Mouse (Mus musculus): Measurements from ENCODE around the gene Fam189a1.

Gene Fam189a1

DNA sequence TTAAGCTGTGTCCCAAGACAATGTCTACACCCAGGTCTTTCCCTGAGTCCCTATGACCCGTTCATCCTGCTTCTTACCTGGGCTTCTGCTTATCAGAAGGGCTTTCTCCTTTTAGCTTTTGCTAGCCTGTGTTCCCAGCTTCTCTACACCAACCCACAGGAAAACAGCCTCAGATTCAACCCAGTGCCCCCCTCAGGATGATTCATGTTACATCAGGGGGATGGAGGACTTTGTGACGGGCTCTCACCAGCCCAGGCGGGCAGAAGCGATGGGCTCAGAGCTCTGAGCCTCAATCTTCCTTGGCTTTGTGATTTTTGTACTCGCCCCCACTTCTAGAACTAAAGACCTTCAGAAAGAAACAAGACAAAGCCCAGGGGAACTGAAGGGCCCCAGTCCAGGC lies 335.3 kb downstream of the Fam189a1 start:
- DNase-seq (ENCODE audit: low spot score), result no peak

DNA sequence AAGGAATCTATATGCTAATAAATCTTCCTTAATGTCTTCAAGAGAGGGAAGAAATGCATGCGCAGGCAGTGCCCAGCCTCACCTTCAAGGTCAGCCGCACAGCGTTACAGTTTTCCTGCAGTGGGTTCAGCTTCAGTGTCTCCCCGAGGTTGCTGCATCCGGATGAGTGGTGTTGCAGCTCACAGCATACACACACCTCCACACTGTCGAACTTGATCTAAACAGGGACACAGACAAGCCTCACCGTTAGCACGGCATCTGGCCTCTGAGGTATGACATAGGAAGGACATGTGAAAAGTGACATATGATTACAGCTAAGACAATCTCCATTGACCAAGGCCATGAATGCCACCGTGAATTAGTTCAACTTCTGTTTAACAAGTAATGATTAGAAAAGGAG lies 336.7 kb downstream of the Fam189a1 start:
- DNase-seq (ENCODE audit: low spot score), result no peak

DNA sequence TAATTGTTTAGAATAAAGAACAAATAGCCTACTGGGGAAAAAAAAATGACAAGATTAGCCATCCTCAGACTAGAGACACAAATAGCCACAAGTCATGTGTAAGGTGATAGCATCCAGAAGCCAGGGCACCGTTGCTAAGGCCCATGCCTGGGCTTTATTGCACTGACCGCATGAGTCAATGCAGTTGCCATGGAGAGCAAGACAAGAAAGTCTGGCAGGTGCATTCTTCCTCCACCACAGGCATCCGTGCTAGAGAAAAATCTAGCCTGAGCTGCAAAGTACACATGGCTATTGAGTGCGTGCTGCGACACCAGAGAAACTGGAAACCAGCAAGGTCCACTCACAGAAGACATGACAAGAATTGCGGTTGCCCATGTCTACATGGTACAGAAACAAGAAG lies 347.5 kb downstream of the Fam189a1 start:
- no peak for DNase-seq (ENCODE audit: low spot score)

DNA sequence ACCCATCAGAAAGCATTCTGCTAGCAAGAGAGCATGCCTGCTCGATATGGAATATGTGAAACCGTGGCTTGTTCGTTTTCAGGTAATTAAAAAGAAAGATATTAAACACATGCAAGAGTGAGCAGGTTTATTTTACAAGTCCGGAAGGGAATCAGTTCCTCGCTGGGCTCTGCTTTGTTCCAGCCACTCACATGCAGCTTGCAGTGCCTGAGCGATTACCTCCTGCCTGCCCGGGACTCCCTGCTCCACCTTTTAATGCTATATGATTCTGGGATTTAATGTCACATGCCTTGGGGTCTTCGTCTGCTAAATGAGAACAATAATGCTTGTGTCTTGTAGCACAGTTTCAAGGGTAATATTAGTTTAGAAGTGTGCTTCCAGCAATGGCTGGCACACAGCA lies 351.3 kb downstream of the Fam189a1 start:
- DNase-seq (ENCODE audit: low spot score), result no peak

DNA sequence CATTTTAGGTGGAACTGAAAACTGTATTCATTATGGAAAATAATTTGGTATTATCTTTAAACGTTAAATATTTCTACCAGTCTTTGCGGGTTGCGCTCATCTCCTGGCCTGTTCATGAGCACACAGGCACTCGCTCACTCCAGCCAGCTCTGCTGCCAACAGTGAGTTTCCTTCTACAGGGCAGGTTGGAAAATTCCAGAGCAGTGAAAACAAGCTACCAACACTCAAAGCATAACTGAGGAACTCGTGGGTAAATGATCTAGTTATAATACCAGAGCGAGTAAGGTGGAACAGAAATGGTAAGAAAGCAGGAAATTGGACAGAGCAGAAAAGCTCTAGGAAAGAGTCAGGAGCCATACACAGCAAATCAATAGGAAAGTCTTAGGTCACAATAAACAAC lies 360.8 kb downstream of the Fam189a1 start:
- no peak for DNase-seq (ENCODE audit: low spot score)

DNA sequence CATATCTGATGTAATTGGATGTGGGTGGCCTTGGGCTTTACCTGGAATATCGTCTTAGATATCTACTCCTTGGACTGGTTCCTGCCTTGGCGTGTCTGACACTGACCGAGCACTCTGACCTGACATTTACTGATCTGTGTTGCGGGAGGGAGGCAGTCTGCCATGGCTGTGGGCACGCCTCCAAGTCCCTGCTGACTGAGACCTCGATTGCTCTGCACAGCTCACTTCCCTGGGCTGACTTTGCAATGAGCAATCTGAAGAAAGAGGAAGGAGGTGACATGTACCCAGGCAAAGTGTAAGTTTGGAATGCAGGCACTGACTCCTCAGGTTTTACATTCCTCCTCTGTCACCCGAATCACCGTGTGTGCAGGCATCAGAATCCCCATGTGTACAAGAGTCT lies 364.3 kb downstream of the Fam189a1 start:
- no peak for DNase-seq (ENCODE audit: low spot score)

DNA sequence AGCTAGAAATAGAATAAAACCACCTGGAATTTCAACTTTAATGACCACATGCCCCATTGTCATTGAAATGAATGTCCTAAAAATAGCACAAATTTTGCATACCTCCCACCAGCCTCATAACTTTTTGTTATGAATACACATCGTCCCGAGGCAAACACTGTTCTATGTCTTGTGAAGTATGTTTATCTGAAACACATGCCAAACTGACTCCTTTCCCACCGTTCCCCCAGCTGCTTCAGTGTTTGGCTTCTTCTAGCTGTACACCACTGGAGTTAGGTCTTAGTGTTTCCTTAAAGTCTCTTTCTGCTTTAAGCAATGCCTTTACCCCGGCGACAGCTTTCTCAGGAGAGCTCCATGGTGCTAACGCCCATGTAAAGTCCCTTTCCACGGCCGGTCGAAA lies 365.2 kb downstream of the Fam189a1 start:
- DNase-seq (ENCODE audit: low spot score), result no peak

DNA sequence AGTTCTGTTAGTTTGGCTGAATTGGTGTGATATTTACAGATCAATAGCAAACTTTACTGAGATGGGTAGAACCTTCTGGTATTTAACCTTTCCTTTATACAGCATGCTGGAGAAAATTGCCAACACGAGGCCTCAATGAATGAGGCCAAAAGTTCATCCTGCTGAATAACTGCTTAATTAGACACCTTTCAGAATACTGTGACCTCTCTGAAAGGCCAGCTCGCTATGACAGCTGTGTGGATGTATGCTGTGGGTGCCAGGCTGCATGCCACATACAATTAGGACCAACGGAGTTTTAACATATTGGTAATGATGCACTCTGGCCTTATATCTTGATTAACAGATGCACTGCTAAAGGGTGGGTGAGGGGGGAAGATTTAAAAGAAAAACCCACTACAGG lies 371.3 kb downstream of the Fam189a1 start:
- DNase-seq (ENCODE audit: low spot score), result no peak

DNA sequence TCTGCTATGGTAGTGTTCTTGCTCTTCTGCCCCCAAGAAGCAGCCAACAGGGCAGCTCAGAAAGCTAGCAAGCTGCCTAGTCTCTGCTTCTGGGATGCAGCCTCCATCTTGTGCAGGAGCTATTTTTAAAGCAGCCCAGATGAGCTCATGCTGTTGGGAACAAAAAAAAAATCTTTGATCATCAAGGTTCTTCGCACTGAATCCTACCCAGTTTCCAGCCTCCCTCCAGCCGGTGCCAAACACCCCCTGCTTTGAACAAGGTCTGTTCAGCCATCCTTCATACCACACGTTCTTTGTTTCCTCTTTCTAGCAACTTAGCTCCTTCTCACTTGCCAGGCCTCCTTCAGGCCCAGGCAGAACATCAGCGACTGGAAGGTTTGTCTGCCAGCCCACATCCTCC lies 376.9 kb downstream of the Fam189a1 start:
- DNase-seq (ENCODE audit: low spot score), result no peak

DNA sequence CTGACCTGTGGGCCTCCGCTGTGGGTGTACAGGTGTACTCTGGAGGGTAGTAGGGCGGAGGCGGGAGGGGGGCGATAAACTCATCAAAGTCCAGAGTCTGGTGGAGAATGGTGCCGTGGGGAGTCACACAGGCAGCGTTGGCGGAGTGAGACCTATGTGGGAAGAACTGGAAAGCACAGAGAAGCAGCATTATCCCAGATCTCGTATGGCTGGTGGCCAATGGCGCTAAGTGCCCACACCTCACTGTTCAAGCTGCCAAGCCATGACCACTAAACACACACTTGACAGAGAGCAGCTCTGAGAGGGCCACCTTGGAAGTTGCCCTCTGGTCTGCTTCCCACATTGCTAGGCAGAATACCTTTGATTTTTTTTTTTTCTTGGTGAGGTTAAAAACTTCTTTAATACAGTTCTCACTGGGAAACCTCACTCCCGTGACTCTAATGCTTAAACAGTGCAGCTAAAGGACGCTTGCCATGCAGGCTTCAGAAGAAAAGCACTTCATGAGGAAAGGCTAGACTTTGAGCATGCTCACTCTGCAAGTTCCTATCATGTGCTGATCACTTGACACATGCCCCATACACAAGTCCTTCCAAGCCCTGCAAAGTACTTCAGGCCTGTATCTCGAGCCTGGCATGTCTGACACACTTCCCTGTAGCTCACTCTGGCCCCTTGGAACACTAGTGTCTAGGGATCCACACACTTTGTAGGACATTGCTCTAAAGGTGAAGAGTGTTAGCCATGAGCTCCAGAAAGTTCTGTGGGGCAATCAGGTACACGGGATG lies 379.5 kb downstream of the Fam189a1 start:
- DNase-seq (ENCODE audit: low spot score), result no peak

DNA sequence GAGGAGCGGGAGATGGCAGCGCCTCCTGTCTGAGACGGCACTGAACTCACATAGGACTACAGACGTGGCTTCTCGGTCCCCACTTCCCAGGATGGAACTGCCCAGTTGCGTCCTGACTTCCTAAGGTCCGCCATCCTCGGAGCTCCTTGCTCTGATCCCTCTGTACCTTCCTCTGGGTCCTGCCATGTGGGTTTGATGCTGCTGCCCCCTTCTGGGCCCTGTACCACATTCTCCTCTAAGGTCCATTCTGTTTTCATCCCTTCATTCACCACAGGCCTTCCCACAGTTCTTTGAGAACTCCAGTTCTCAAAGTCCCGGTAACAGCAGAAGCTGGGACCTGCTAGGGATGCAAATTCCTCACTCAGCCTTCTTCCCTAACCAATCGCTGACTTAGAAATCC lies 382.9 kb downstream of the Fam189a1 start:
- no peak for DNase-seq (ENCODE audit: low spot score)

DNA sequence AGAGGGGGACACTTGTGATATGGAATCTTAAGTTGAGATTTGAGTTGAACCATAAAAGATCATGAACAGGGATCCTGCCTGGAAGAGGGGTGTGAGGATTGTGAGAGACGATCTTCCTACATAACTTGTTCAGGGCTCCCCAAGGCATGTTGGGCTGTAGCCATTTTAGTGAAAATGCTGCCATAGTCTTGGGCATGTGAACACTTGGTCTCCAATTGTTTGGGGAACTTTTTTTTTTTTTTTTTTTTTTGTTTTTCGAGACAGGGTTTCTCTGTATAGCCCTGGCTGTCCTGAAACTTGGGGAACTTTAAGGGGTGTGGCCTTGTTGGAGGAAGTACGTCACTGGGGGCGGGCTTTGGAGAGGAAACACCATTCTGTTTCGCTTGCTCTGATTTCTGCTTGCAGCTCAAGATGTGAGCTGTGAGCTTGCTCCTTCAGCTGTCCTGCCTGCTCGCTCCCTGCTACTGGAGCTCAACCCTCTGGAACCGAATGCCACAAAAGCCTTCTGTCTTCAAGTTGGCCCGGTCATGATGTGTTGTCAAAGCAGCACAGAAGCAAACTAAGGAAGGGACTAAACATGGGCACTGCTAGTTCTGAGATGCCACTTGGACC lies 385.5 kb downstream of the Fam189a1 start:
- DNase-seq (ENCODE audit: low spot score), result no peak

DNA sequence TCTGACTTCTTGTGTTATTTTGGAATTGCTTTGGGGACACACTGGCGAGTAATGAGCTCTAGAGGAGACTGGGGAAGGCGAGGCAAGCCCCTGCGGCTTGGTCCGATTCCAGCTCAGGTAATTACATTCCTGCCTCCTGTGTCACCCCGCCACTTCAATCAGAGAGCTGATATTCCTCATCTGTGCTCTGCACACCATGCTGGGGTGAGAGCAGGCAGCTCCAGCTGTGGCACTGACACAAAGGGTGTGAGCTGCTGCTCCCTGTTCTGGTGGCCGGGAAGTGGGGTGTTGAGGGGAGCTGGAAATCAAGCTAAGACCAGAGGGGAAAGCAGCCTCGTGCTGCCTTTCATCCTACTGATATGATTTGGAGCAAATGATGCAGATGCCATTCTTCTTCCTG lies 386.6 kb downstream of the Fam189a1 start:
- DNase-seq (ENCODE audit: low spot score), result no peak

DNA sequence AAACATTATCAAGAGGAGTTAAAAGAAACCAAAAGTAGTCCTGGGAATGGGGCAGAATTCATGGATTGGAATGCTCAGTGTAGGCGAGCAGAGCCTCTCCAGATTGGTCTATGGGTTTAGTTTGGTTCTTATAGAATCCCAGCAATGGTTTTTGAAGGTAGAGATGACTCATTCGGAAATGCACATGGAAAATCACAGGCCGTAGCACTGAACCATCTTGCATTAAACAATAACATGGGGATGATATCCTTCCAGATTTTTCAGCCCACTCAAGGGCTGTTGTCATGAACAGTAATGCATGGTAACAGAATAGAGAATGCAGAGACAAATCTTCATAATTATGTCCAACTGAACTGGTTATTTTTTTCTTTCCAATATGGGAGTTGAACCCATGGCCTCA lies 390.8 kb downstream of the Fam189a1 start:
- DNase-seq (ENCODE audit: low spot score), result no peak

DNA sequence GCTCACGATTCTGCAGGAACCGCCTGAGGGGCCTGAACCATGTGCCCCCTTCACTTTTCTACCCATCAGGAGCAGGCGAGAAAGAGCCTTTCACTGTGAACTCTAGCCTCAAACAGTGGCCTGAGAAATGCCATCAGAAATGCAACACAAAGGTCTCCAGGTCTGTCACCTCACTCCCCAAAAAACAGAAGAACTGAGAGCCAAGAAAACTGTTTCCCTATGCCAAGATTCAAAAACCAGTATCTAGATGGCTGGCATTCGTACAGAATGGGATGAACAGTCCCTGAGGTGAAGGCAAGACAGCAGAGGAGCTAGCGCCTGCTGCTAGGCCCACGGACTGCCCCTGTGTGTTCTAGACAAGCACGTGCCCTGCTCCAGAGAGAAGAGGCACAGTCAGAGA lies 401.2 kb downstream of the Fam189a1 start:
- DNase-seq (ENCODE audit: low spot score), result no peak

DNA sequence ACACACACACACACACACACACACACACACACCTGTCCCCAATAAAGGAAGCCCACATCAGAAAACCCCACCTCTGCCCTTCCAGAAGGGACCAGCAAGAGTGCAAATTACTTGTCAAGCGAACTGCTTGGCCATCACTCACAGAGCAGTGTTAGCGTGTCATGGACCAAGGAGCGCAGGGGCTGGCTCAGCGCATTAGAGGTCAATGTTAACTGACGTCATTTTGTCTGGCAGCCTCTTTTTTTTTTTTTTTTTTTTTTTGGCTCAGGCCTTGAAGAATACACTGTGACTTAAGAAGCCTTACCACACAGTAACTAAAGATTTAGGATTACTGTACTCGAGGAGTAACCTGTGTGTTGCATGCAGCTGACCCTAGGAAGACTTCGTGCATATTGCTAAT lies 402.2 kb downstream of the Fam189a1 start:
- no peak for DNase-seq (ENCODE audit: low spot score)

DNA sequence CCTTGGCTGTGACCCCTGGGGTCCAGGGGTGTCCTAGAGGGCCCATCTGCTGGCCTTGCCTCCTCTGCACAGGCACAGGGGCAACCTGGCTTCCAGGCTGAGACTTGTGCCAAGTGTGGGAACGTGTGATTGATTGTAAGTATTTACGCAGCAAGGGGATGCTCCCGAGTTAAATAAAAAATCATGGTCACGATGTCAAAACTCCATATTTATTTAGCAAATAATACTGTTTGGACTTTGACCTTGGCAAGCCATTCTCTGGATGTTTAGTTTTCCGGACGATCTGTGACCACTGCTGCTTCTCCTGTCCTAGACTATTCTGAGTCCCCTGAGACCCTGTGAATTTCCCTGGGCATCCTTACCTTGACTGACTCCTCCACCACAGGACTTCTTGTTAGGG lies 402.7 kb downstream of the Fam189a1 start:
- no peak for DNase-seq (ENCODE audit: low spot score)

DNA sequence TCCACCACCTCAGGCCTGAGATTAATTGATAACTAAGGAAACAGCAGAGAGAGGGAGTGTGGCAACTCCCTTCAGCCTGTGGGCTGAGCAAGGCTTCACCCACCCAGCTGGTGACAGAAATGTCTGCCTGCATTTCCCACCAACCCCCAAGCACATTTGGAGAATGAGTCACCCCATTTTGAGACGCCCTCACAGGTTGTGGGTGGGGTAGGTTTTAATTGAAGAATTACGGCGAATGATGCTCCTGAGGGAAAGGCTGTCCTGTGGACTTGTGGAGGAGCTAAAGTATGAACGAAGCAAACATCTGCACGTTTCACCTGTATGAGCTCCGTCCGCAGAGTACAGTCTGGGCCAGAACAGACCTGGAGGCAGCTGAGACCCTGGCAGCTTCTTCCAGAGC lies 404.2 kb downstream of the Fam189a1 start:
- no peak for DNase-seq (ENCODE audit: low spot score)

DNA sequence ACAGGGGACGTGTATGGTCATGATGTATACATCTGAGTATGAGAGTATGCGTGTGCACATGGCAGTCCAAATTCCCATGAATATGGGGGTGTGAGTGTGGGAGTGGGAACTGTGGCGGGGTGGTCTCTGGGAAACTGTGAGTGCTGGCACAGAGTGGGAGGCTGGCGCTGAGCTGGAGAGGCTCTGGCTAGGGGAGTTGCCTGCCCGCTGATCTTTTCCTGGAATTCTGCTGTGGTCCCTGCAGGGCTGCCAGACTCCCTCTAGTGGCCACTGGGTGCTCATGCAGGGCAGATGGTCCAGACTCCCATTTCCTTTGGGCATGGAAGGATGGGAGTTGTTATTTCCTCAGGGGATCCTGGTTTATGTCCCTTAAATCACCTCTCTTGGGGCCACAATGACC lies 404.9 kb downstream of the Fam189a1 start:
- no peak for DNase-seq (ENCODE audit: low spot score)

DNA sequence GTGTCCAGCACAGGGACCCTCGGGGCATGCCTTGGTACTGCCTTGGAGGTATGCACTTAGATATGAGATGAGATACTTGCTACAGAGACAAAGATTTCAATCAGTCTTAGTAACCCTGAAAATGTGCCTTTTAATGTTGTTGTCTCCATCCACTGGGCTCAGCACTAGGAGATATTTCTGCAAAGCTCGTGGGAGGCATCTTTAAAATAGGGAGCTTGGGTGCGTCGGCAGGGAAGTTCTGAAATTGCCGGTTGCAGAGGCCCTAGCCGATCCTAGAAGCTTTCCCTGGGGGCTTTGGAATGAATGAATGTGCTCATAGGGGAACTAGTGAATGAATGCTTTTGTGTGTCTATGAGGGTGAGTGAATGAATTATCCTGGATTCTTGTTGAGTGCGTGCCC lies 412.8 kb downstream of the Fam189a1 start:
- DNase-seq (ENCODE audit: low spot score), result no peak

DNA sequence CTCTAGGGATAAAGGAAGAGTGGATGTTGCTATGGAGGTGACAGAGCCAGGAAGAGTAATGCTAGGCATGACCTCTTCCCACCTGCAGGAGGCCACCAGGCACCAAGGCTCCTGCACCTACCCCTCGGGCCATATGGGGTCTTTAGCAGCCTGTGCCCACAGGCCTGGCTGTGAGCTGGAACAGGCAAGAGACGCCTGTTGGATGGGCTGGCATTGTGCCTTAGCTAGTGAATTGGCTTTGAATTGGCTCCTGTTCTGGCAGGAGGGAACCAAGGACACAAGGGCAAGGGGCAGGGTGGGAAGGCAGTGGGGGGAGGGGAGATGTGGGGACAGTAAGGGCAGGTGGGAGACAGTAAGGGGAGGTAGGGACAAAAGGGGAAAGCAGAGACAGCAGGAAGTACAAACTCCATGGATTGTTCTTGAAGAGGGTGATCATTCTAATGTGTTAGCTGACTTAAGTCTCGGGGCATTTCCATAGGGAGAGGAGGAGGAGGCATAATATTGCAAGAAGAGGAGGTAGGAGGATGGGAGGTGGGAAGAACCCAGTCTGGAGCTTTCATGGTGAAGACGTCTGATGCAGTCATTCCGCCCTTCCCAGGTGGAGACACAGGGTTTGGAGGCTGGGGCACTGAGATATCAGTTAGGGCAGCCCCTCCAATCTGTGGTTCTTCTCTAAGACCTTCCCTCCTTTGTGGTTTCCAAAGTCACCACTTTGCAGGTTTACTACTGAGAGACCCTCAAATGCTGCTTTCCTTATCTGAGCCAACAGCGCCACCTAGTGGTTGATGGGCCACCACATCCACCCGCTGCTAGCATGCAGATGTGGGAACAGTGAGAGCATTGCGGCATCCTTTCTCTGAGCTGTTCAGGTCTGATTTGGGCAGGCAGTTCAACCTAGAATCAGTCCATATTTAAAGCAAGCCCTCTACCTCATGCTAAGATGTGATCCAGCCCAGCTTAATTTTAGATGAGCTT lies 414.8 kb downstream of the Fam189a1 start:
- DNase-seq (ENCODE audit: low spot score), result no peak

DNA sequence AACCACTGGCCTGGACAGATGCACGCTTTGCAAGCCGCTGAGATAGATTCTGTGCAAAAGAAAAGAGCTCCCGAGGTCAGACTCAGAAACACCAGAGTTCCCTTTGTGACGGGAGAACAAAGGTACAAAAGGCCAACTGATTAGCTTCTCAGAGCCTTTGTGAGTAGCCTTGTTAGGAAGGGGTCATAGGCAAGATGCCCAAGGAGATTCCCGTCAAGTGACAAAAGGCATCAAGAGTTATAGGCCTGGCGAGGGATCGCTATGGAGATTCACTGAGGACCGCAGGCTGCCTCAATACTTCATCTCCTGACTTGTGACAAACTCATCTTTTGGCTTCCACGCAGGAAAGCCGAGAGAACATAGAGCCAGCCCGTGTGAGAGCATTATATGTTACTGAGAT lies 417.2 kb downstream of the Fam189a1 start:
- DNase-seq (ENCODE audit: low spot score), result no peak

DNA sequence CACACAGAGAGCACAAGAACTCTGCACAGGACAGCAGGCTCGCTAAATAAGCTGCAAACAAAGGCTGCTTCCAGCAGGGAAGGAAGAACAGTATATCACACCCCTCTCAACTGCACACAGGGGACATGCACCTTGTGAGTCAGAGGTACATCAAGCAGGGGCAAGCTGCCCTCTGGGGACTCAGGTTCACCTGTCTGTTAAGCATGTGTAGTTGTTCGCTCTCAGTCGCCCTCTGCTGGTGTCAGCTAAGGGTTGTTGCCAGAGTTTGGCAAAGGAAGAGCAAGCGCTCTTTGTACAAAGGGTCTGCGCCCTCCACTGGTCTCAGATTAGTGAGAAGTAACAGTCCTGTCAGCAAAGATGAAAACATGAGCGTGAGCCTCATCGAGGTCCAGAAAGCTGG lies 426.6 kb downstream of the Fam189a1 start:
- DNase-seq (ENCODE audit: low spot score), result no peak

All from spleen, adult 12 weeks (tissue).